Mouse (Mus musculus) stomach, postnatal 0 days (tissue): Measurements from ENCODE around the gene Tln1.

Experiments used
- CTCF ChIP-seq: IDR thresholded peaks from 2 replicates; pipeline ENCODE4 v1.5.1; 2016; ENCODE audit warnings: antibody characterized with exemption, low read depth, mild to moderate bottlenecking, moderate library complexity
- EP300 ChIP-seq: optimal IDR thresholded peaks from 2 replicates; pipeline ENCODE3; 2016; ENCODE audit warnings: antibody characterized with exemption

GRCm38 (mm10) chr4:43604099-43604498, 41.6 kb upstream of the Tln1 start:
- no peak for TF ChIP-seq CTCF
- no peak for TF ChIP-seq EP300
